Mouse (Mus musculus) olfactory bulb, adult 2 months (tissue): ENCODE measurements around the gene Pcdh15.

Source experiments
- CTCF ChIP-seq: fragments of 200-500 bp; IDR thresholded peaks from 2 replicates; pipeline ENCODE4 v1.5.1; 2012; ENCODE audit warnings: low read depth, mild to moderate bottlenecking, low read length, moderate library complexity; ENCODE audit not compliant: insufficient read depth
- POLR2A ChIP-seq: fragments of 200-500 bp; IDR thresholded peaks from 2 replicates; pipeline ENCODE4 v1.6.1; 2012; ENCODE audit warnings: mild to moderate bottlenecking, low read depth, low read length, moderate library complexity; ENCODE audit not compliant: insufficient read depth

DNA sequence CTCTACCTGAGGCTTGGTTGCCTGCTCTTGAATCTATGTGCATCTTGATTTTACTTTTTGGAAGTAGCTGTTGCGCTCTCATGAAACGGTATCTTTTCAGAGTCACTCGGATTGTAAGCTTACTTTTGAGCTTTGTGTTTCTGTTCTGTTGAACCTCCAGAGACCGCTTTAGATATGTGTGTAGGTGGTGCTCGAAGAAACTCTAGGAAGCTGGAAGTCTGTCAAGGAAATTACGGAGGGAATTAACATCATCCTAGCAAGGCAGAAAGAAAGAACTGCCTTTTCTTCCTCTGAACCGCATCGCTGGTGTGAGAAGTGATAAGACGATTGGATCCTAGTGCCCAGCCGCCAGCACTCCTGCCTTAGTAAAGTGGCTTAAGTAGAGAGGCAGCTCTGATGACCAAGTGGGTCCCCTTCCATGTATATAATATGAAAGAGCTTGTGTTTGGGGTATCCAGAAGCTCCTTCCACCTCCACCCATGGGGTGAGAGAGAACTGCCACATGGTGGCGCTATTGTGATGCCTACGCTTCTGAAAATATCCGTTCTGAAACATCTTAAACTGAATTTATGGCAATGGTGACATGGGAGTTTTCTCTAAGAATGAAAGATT lies 4.3 kb downstream of the Pcdh15 start:
- TF ChIP-seq CTCF (no peak), POLR2A (no peak)
